Mouse (Mus musculus) gastrocnemius, postnatal 10 days (tissue): ENCODE results near the gene AA467197. TPM values are rescaled to one million over a fixed set of nuclear protein-coding genes. Genes with fewer than 3 reads are reported as not detected.

Experiments used
- DNase-seq: peaks from one replicate; pipeline ENCODE4 v3.0.0; 2021; ENCODE audit warnings: mixed read lengths
- total RNA-seq, 2 experiments: library from RNA; stranded (reverse); gene quantifications; 2 replicates each; pipeline ENCODE4 v1.2.3; 2021

AA467197 gene
- total RNA-seq, 2 experiments from 2014 or later, result 0.34 TPM; not detected in 1

- no peak for DNase-seq
Observed at GRCm38 (mm10) chr2:122638029-122638428, 1.2 kb downstream of the AA467197 start.

DNA sequence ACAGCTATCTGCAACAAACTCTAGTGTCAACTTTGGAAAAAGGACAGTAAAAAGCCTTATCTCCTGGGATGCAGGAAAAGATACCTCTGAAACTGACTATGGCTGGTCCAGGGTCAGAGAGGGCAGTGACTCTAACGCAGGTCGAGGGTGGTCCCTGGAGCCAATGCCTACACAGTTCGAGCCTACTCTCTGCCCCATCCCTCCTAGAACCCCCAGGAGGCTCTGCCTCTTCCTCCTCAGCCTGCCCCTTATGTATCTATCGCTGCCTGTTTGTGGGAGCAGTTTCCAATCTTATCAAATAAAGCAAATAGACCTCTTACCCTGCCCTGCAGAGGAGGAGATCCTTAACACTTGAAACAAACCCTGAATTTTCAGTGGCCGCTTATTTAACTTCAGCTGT lies 1.9 kb downstream of the AA467197 start:
- DNase-seq, result no peak

- no peak for DNase-seq
Observed at GRCm38 (mm10) chr2:122652096-122653084, 15.6 kb downstream of the AA467197 start.

- no peak for DNase-seq
Observed at GRCm38 (mm10) chr2:122656052-122656451, 19.3 kb downstream of the AA467197 start.

DNA sequence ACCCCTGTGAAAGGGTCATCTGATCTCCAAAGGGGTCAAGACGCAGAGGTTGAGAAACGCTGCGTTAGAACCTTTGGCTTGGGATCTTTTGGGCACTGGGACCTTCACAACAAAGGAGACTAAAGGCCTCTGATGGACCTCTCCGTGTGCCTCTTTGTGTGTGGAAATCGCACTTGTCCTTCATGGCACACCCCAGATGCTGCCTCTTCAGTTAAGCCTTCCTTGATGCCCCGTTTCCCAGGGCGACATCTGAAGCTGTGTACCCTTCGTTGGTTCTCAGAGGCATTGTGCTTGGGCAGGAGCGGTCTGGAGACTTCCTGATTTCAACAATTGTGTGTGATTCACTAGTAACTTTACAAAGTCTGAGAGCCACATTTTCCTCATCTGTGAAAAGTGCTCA lies 20.0 kb downstream of the AA467197 start:
- DNase-seq, result no peak

DNA sequence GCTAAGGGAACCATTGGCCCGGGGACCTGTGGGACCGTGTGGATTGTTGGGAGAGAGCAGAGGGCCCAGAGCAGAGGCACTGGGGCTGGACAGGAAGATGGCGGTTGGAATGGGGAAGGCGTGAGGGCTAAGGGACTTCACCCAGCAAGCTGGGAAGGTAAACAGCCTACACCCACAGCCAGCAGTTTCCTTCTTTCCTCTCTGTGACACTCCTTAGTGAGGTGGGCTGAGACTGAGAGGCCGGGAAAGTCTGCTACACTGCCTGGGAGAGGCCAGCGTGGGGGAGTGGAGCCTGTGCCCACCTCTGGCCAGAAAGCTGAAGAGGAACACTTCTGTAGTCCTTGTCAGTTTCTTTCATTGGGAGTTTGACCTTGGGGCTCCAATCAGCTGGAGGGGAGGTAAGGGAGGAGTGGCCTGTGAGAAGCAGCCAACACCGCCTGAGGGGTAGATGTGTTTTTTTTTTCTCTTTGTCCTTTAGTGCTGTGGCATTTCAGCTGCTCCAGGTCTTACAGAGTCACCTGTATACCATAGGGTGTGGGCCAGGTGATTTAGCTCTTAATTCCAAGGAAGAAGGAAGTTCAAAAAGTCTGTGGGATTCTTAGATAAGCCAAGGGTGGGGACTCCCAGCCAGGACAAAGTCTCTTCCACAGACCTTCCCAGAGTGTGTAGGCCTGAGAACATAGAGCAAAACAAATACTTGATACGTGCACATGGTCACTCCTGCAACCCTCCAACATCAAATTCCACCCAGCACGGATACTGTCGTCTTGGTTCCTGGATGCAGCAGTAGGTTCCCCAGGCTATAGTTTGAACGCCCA lies 21.1 kb downstream of the AA467197 start:
- no peak for DNase-seq

GRCm38 (mm10) chr2:122659825-122660224 lies 23.0 kb downstream of the AA467197 start:
- no peak for DNase-seq

DNA sequence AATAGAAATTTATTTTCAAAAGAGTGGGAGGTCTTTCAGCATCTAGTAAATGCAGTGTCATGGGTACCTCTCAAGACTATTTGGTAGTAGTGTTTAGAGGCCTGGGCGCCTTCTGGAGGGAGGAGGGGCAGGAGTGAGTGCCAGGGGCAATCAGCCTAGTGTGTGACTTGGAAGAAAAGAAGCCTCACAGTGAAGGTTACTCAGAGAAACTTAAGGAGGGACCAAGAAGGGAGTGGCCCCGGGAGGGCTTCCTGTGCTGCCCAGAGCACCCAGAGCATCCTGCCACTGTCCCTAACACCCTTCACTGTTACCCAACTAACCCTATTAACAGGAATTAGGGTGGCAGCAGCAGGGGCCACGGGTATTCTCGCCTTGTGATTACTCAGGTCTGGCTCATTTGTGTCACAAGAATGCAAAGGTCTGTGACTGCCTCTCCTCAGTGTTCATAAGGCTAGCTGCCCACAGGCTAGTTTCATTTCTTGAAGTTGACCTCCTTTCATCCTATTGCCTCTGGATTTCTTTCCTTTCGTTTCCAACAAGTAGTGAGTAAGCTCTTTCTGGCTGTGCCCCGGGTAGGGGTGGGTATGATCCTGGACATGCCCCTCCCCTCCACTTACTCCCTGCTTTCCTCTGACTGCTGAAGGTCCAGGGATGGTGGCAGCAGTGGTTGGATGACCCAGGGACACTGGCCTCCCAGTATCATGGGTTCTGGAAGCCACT lies 28.6 kb downstream of the AA467197 start:
- DNase-seq, result no peak

- peak; percentile 34 for DNase-seq
Observed at GRCm38 (mm10) chr2:122665973-122666875, 29.4 kb downstream of the AA467197 start.

DNA sequence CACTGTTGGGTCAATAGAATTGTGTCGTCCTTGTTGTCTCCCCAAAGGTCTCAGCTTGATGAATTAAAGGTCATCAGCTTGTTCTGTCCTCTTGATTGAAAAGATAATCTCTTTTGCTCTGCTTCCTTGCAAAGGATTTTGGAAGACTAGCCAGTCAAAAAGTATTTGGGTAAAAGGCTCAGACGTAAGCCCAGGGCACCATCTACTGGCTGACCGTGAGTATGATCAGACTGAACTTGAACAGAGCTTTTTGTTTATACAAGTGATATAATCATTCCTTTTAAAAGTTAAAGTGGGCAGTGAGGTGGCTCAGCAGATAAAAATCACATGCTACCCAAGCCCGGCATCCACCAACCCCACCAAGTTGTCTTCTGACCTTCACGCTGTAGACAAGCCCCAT lies 31.1 kb downstream of the AA467197 start:
- no peak for DNase-seq

DNA sequence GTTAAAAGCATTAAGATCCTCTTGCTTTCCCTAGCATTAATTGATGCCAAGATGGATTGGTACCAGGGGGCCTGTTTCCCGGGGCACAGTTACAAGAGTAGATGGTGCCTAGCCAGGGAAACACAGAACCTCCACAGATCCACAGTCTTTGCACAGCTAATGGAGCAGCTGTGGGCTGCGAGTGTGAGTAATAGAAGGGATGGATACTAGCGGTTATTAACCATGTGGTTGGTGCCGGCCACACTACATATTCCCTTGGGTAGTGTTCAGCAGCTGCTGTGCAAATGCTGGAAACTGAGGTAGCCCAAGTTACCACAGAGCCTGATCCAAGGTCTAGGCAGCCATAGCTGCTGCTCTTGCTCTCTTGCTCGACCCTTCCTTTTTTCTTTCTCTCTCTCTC lies 34.9 kb downstream of the AA467197 start:
- no peak for DNase-seq

DNA sequence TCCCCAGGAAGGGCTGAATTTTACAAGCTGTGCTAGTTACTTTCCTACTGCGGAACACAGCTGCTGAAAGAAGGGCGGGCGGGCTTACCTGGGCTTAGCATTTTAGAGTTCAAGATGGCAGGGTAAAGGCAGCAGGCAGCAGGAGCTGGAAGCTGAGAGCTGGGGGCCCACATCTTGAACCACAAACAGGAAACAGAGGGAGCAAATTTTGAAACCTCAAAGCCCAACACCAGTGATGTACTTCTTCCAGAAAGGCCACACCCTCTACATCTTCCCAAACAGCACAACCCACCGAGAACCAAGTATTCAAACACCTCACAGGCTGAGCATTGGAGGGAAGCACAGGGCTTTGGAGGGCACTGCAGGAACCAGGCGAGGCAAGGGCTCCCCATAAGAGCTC lies 36.1 kb downstream of the AA467197 start:
- no peak for DNase-seq

- DNase-seq, result no peak
Observed at GRCm38 (mm10) chr2:122675126-122675525, 38.3 kb downstream of the AA467197 start.

DNA sequence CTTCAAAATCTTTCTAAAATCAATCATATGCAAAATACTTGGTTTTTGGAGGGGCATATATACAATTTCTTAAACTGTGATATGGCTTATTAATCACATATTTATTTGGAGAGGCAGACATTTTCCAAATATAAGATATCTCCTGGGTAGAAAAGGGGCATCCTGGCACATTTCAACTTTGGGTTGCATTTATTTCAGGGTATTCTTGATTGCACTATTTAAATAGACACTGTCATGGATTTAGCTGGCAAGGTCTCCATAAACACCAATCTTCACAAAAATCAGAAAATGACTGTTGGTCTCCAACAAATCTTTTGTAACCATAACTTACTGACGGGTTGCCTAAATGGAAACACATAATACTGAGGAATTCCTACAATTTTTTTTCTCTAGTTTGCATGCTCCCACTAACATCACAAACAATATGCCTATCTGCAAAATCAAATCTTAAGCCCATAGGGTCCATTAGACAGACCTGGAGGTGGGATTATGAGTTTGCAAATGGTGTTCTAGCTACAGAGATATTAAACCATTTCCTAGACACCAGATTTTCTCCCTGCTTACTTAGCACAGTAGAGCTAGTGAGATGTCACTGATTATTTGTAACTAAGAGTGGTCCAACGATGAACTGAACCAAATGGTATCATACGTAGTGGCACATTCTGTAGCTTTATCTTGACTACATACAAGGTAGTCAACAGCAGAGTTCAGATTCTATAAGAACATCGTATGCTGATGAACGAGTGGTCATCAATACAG lies 44.8 kb downstream of the AA467197 start:
- no peak for DNase-seq

GRCm38 (mm10) chr2:122682520-122682919 lies 45.7 kb downstream of the AA467197 start:
- no peak for DNase-seq

GRCm38 (mm10) chr2:122683641-122684040 lies 46.9 kb downstream of the AA467197 start:
- DNase-seq, result no peak

DNA sequence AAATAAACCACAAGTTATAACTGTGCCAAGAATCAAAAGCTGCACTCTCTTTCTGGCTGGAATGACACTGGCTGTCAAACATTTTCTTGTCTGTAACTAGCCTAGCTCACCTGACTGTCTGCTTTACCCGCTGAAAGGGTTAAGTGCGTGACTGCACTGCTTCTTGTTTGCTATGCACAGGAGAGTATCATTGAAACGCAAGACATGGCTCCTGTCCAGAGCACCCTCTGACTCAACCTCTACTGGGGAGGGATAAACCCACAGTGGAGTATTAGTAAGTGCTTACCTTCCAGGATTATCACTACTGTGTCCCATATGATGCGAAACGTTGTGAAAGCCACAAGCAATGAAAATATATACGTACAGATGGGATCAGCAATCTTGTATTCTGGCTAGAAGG lies 49.9 kb downstream of the AA467197 start:
- no peak for DNase-seq
